Mouse (Mus musculus): Measurements from ENCODE around the gene Spag5. TPM values are rescaled to one million over a fixed set of nuclear protein-coding genes. Genes with fewer than 3 reads are reported as not detected.

The Spag5 gene
- polyA plus RNA-seq, 1 experiment: 46.1 TPM

DNA sequence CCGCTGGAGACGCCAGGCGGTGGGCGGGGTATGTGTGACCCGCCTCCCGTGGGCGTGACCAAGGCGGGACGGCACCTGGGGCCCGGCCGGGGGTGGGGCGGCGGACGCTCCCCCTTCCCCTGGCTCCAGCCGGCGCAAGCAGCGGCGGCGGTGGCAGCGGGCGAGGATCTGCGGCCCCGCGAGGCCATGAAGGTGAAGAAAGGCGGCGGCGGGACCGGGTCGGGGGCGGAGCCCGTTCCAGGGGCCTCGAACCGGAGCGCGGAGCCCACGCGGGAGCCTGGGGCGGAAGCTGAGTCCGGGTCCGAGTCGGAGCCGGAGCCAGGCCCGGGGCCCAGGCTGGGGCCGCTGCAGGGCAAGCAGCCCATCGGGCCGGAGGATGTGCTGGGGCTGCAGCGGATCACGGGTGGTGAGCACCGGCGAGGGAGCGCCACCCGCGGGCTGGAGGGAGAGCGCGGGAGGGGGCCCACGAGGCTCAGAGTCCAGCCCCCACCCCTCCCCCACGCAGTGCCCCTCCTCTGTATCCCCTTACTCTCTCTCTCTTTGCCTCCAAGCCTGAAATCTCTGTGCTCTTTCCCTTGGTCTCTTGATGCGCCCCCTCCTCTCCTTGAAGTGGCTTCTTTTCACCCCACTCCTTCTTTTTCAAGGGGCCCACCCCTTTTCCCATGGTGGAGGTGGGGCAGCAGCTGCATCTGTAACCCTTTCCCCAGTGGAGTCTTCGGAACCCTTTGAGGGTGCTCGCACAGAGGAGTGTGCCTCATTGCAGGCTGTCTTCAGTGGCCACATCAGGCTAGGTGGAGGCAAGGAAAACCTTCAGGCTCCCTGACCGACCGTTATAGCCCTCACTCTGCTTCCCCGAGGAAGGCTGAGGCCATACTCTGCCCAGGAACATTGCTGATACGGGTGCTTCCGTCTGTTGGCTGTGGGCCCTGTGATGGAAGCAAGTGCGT, 42.3 kb downstream of the Spag5 start, which contains the start of gene Unc119:
Gene Unc119 (plus strand): TSS at position 102 of the 947 bp plus-strand sequence.
- H3K27ac ChIP-seq (ENCODE audit: control insufficient read depth, insufficient read depth, low read length): no peak within 1 kb of the TSS
- H3K27me3 ChIP-seq (ENCODE audit: control insufficient read depth, insufficient read depth, low read length): no peaks in the 10 kb centered on the region
- 3% methylated on average over 64 of the region's 66 CpGs for WGBS
- peak; percentile 85 for DNase-seq
- no peaks in the 10 kb centered on the region; the same call in none of the 2 replicates for H3K36me3 ChIP-seq (ENCODE audit: control insufficient read depth, insufficient read depth, low read length)
- H3K4me3 ChIP-seq (ENCODE audit: control insufficient read depth, insufficient read depth, low read length): peak within 1 kb of the TSS; percentile 52
- TF ChIP-seq CTCF (IDR thresholded peaks at IDR 0.05; ENCODE audit: borderline replicate concordance, control insufficient read depth, extremely low read depth, insufficient read depth, low read length, poor library complexity) (no peak), POLR2A (IDR thresholded peaks at IDR 0.05; ENCODE audit: control insufficient read depth, extremely low read depth, insufficient read depth, low read length, poor library complexity) (no peak)
- peaks cover 29% of the 10 kb centered on the region for H3K4me1 ChIP-seq (replicated peaks; ENCODE audit: control insufficient read depth, insufficient read depth, low read length)

DNA sequence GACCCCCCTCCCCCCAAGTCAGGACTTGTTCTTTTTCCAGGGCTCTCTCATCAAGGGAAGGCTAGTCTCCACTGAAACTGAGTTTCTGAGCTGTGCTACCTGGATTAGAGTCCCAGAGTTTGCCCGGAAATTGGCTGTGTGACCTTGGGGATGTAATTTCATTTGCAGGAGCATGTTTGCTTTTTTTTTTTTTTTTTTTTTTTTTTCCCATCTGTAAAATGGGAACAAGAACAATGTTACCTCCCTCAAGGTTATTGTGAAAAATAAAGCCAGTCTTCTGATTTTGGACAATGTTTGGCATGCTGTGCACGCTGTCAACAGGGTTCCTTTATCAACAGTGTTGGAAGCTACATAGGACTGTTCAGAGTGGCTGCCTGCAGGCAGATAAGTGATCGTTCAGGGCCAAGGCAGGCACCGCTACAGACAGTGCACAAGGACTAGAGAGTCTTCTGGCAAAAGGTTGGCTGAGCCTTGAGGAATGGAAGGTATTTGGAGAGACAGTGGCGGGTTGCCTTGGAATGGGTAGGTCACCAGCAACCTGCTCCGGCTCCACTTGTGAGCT, 43.1 kb downstream of the Spag5 start:
- H3K36me3 ChIP-seq (ENCODE audit: control insufficient read depth, insufficient read depth, low read length): no peaks in the 10 kb centered on the region; the same call in 1 of the 2 replicates
- 0 out of 2 replicates have a peak overlapping the region, but pooled peaks have one; percentile 52 for H3K4me3 ChIP-seq (ENCODE audit: control insufficient read depth, insufficient read depth, low read length)
- DNase-seq: no peak
- H3K27me3 ChIP-seq (ENCODE audit: control insufficient read depth, insufficient read depth, low read length): no peaks in the 10 kb centered on the region
- H3K27ac ChIP-seq (ENCODE audit: control insufficient read depth, insufficient read depth, low read length): no peak overlapping the region
- WGBS: 90% methylated on average over 6 of the region's 6 CpGs
- peaks cover 29% of the 10 kb centered on the region for H3K4me1 ChIP-seq (replicated peaks; ENCODE audit: control insufficient read depth, insufficient read depth, low read length)
- TF ChIP-seq CTCF (IDR thresholded peaks at IDR 0.05; ENCODE audit: borderline replicate concordance, control insufficient read depth, extremely low read depth, insufficient read depth, low read length, poor library complexity): no peak
- TF ChIP-seq POLR2A (IDR thresholded peaks at IDR 0.05; ENCODE audit: control insufficient read depth, extremely low read depth, insufficient read depth, low read length, poor library complexity): no peak

DNA sequence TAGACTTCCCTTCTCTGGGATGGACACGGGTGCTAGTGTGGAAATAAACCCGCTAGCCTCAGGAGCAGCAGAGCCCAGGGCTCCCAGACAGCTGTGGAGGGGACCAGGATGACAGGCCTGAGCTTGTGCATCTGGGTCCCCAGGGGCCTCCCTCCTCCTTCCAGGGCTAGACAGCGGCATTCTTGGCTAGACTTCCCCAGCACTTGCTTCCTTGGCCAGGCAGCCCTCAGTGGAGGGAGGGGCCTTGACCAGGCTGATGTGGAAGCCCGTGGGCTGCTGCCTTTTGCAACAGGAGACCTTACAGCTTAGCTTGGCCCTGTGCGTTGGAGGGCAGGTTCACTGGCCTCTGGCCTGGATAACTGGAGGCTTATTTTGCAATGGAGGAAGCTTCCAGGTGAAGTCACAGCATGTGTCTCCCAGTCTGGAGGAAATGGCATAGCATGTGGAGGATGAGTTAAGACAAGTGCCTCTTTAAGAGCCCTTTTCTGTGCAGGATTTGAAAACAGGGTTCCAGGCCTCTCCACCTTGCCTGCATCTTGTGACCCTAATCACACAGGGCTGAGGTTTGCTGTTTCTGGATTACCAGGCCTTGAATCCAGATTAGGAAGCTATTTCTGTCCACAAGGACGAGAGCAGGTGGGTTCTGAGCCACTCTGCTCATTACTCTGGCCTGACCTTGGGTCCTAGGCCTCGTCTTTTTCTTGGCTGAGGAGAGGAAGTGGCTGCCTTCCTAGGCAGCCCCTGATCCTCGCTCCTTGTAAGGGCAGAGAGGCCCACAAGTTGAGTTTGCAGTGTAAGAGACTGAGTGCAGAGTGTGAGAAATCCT, 43.8 kb downstream of the Spag5 start:
- WGBS: 58% methylated on average over 8 of the region's 8 CpGs
- Histone ChIP-seq H3K36me3 (ENCODE audit: control insufficient read depth, insufficient read depth, low read length) (no peaks in the 10 kb centered on the region), H3K27me3 (ENCODE audit: control insufficient read depth, insufficient read depth, low read length) (no peaks in the 10 kb centered on the region), H3K4me1 (replicated peaks; ENCODE audit: control insufficient read depth, insufficient read depth, low read length) (peaks cover 29% of the 10 kb centered on the region), H3K27ac (ENCODE audit: control insufficient read depth, insufficient read depth, low read length) (peak overlapping the region; percentile 11; the same call in 1 of the 2 replicates), H3K4me3 (ENCODE audit: control insufficient read depth, insufficient read depth, low read length) (no peak overlapping the region)
- no peak for DNase-seq
- no peak for TF ChIP-seq POLR2A (IDR thresholded peaks at IDR 0.05; ENCODE audit: control insufficient read depth, extremely low read depth, insufficient read depth, low read length, poor library complexity)
- no peak for TF ChIP-seq CTCF (IDR thresholded peaks at IDR 0.05; ENCODE audit: borderline replicate concordance, control insufficient read depth, extremely low read depth, insufficient read depth, low read length, poor library complexity)

DNA sequence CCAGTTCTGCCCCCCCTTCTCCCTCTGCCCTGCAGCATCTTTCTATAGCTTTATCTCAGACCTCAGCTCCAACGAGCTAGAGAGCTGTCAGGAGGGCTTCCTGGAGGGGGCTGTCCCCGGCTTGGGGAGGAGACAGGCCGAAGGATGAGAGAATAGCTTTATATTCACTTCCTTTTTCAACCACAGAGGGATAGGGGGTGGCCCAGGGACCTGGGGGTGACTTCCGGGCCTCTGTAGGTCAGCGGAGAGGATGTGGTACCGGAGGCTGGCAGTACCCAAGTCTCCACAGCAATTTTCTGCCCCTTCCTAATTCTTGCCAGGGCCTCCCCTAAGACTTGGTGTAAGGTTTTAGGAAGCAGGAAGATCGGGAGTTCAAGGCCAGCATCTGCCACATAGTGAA, 44.5 kb downstream of the Spag5 start:
- H3K27ac ChIP-seq (ENCODE audit: control insufficient read depth, insufficient read depth, low read length): peak overlapping the region; percentile 11; the same call in 1 of the 2 replicates
- no peak for TF ChIP-seq CTCF (IDR thresholded peaks at IDR 0.05; ENCODE audit: borderline replicate concordance, control insufficient read depth, extremely low read depth, insufficient read depth, low read length, poor library complexity)
- TF ChIP-seq POLR2A (IDR thresholded peaks at IDR 0.05; ENCODE audit: control insufficient read depth, extremely low read depth, insufficient read depth, low read length, poor library complexity): no peak
- H3K27me3 ChIP-seq (ENCODE audit: control insufficient read depth, insufficient read depth, low read length): no peaks in the 10 kb centered on the region
- DNase-seq: peak; percentile 53
- 10% methylated on average over 7 of the region's 7 CpGs for WGBS
- H3K4me3 ChIP-seq (ENCODE audit: control insufficient read depth, insufficient read depth, low read length): no peak overlapping the region
- peaks cover 29% of the 10 kb centered on the region for H3K4me1 ChIP-seq (replicated peaks; ENCODE audit: control insufficient read depth, insufficient read depth, low read length)
- no peaks in the 10 kb centered on the region for H3K36me3 ChIP-seq (ENCODE audit: control insufficient read depth, insufficient read depth, low read length)

DNA sequence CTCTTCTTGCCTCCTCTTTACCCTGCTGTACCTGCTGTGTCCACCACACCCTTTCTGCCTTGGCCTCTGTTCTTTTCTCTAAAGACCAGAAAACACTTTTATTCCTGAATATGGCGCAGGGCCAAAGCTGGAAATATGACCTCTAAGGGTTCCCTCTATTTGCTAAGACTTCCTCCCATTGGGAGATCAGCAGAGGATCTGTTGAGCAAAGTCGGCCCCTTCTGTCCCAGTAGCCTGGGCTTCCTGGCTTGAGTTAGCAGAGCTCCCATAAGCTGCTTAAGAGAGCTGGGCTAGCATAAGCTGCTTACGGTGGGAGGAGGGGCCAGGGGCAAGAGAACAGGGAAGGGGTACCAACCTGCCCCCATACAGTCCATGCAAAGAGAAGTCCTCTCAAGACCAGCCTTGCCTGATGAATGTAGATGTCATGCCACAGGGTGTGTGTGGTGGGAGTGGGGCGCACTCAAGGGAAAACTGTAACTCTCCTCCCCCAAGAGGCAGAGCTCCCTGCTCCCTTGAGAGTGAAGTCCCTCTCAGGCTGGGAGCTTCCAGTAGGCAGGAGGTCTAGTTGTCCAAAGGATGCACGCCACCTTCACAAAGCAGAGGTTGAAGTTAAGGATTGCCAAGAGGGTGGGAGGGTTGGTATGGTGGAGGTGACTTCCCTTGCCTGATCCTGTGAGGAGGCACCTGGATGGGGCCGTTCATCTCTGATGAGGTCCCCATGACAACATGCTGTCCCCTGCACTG, 45.2 kb downstream of the Spag5 start:
- Histone ChIP-seq H3K27ac (ENCODE audit: control insufficient read depth, insufficient read depth, low read length) (no peak overlapping the region; the same call in 1 of the 2 replicates), H3K36me3 (ENCODE audit: control insufficient read depth, insufficient read depth, low read length) (no peaks in the 10 kb centered on the region), H3K4me1 (replicated peaks; ENCODE audit: control insufficient read depth, insufficient read depth, low read length) (peaks cover 29% of the 10 kb centered on the region), H3K27me3 (ENCODE audit: control insufficient read depth, insufficient read depth, low read length) (no peaks in the 10 kb centered on the region), H3K4me3 (ENCODE audit: control insufficient read depth, insufficient read depth, low read length) (no peak overlapping the region)
- TF ChIP-seq POLR2A (IDR thresholded peaks at IDR 0.05; ENCODE audit: control insufficient read depth, extremely low read depth, insufficient read depth, low read length, poor library complexity) (no peak), CTCF (IDR thresholded peaks at IDR 0.05; ENCODE audit: borderline replicate concordance, control insufficient read depth, extremely low read depth, insufficient read depth, low read length, poor library complexity) (no peak)
- 84% methylated on average over 6 of the region's 6 CpGs for WGBS
- DNase-seq: no peak
